ENCODE assay signal across 10 mouse cellular contexts in genomic region chr1:124148590-124148989, GRCm38 (mm10).
A peak's percentile ranks its signal among the peaks of the same experiment; 100 is the strongest.
DNase-seq lines count a peak whose midpoint lies in the region; ATAC-seq and TF ChIP-seq lines count a peak whose summit lies in the region.
"Had no signal": no experiment of that assay in that cellular context is flagged by ENCODE, and none has a peak within 500 bp of the region (broad histone marks: within the 10 kb centered on the region; RNA-seq: fewer than 3 reads in every experiment).

No protein-coding gene starts in this region.

- H3K9ac ChIP-seq in forebrain, embryonic 15.5 days (replicated peaks): no peak overlapping the region
- H3K9ac ChIP-seq in liver, postnatal 0 days (replicated peaks): no peak overlapping the region
- H3K9ac ChIP-seq: limb, embryonic 13.5 days had no signal

- no peaks in the 10 kb centered on the region for H3K4me1 ChIP-seq in forebrain, embryonic 15.5 days
- H3K4me1 ChIP-seq in forebrain, embryonic 10.5 days: no peaks in the 10 kb centered on the region
- H3K4me1 ChIP-seq in liver, postnatal 0 days (ENCODE audit: insufficient read depth): no peaks in the 10 kb centered on the region
- H3K4me1 ChIP-seq: heart, embryonic 10.5 days; limb, embryonic 13.5 days had no signal

- TF ChIP-seq CTCF in liver, postnatal 0 days (IDR thresholded peaks at IDR 0.05; ENCODE audit: low read depth): no peak

- DNase-seq in forebrain, embryonic 10.5 days (ENCODE audit: extremely low spot score, low spot score): no peak
- DNase-seq in frontal cortex, postnatal 10 days (ENCODE audit: low spot score in 2 of 2): peak; percentile 22 to 33
- DNase-seq in left cerebral cortex, adult 18-20 months (ENCODE audit: low spot score in 2 of 2): peak; percentile 59 to 64
- peak; percentile 63 for DNase-seq in right cerebral cortex, postnatal 4 days
- no peak for DNase-seq in kidney, adult 18-20 months
- no peak for DNase-seq in liver, postnatal 0 days
- no peak for DNase-seq in liver

- no peaks in the 10 kb centered on the region for H3K9me3 ChIP-seq in forebrain, embryonic 15.5 days
- H3K9me3 ChIP-seq in forebrain, embryonic 10.5 days: no peaks in the 10 kb centered on the region
- no peaks in the 10 kb centered on the region for H3K9me3 ChIP-seq in liver, postnatal 0 days (ENCODE audit: low read length)
- H3K9me3 ChIP-seq: heart, embryonic 10.5 days; limb, embryonic 13.5 days had no signal

- H3K4me2 ChIP-seq in forebrain, embryonic 15.5 days (replicated peaks): no peak overlapping the region
- H3K4me2 ChIP-seq in liver, postnatal 0 days (ENCODE audit: low read depth, low read length): no peak overlapping the region
- H3K4me2 ChIP-seq: limb, embryonic 13.5 days had no signal

- H3K36me3 ChIP-seq in forebrain, embryonic 15.5 days: no peaks in the 10 kb centered on the region
- no peaks in the 10 kb centered on the region for H3K36me3 ChIP-seq in forebrain, embryonic 10.5 days (replicated peaks)
- no peaks in the 10 kb centered on the region for H3K36me3 ChIP-seq in liver, postnatal 0 days (replicated peaks; ENCODE audit: insufficient read depth, low read length)
- H3K36me3 ChIP-seq: heart, embryonic 10.5 days; limb, embryonic 13.5 days had no signal

- no peak for TF ChIP-seq EP300 in liver, postnatal 0 days (IDR thresholded peaks at IDR 0.05; ENCODE audit: low read depth)

- peak; percentile 70 for ATAC-seq in forebrain, embryonic 15.5 days (replicated peaks)
- no peak for ATAC-seq in liver, postnatal 0 days

- no peaks in the 10 kb centered on the region for H3K27me3 ChIP-seq in forebrain, embryonic 15.5 days
- H3K27me3 ChIP-seq in forebrain, embryonic 10.5 days (ENCODE audit: poor library complexity, severe bottlenecking): no peaks in the 10 kb centered on the region
- H3K27me3 ChIP-seq in liver, postnatal 0 days (ENCODE audit: insufficient read depth, low read length): no peaks in the 10 kb centered on the region
- H3K27me3 ChIP-seq: limb, embryonic 13.5 days had no signal

- 68% methylated on average over 4 of the region's 4 CpGs for WGBS in forebrain, embryonic 15.5 days
- WGBS in forebrain, embryonic 10.5 days: 84% methylated on average over 4 of the region's 4 CpGs
- WGBS in liver, postnatal 0 days (ENCODE audit: insufficient replicate concordance): 69% methylated on average over 4 of the region's 4 CpGs

- H3K4me3 ChIP-seq in forebrain, embryonic 15.5 days: no peak overlapping the region
- H3K4me3 ChIP-seq in forebrain, embryonic 10.5 days: no peak overlapping the region
- H3K4me3 ChIP-seq in liver, postnatal 0 days (ENCODE audit: low read depth, low read length): no peak overlapping the region
- H3K4me3 ChIP-seq: heart, embryonic 10.5 days; limb, embryonic 13.5 days had no signal

- no peak overlapping the region for H3K27ac ChIP-seq in forebrain, embryonic 15.5 days (replicated peaks)
- no peak overlapping the region for H3K27ac ChIP-seq in forebrain, embryonic 10.5 days
- no peak overlapping the region for H3K27ac ChIP-seq in liver, postnatal 0 days (ENCODE audit: low read depth)
- H3K27ac ChIP-seq: heart, embryonic 10.5 days; limb, embryonic 13.5 days had no signal

Comparison
In these comparisons a context has a peak if more than half of its experiments do, and no peak if none do; other contexts are left out.
1. DNase-seq: peak in frontal cortex, postnatal 10 days (2 of 2), left cerebral cortex, adult 18-20 months (2 of 2) and right cerebral cortex, postnatal 4 days (single experiment); none in forebrain, embryonic 10.5 days (single experiment), kidney, adult 18-20 months (single experiment), liver, postnatal 0 days (single experiment) and liver (single experiment).